Mouse (Mus musculus) ES-Bruce4 (cell line): ENCODE measurements around the gene Cyba.

Source experiments
- CTCF ChIP-seq: IDR thresholded peaks from one replicate; pipeline ENCODE4 v1.8.1; 2011; ENCODE audit warnings: low read depth, low read length
- POLR2A ChIP-seq: IDR thresholded peaks from one replicate; pipeline ENCODE4 v1.8.1; 2011; ENCODE audit warnings: low read length; ENCODE audit not compliant: insufficient read depth

GRCm38 (mm10) chr8:122436146-122436545 lies 3.4 kb upstream of the Cyba start:
- no peak for TF ChIP-seq CTCF
- TF ChIP-seq POLR2A, result no peak
